Mouse (Mus musculus) liver, embryonic 13.5 days (tissue): ENCODE data around the gene Orai1. TPM values are rescaled to one million over a fixed set of nuclear protein-coding genes. Genes with fewer than 3 reads are reported as not detected.

Experiments
- ATAC-seq: fragments of 200-750 bp; cut with Nextera tagmentation; 2 replicates; pipeline ENCODE4 v1.8.0; 2017; ENCODE audit warnings: low read depth, mild to moderate bottlenecking, moderate number of reproducible peaks, moderate library complexity
- DNase-seq: peaks from one replicate; pipeline ENCODE4 v3.0.0; 2022
- H3K27ac ChIP-seq: fragments of 300-500 bp; sonication (generic); 2 replicates; pipeline ENCODE4 v1.5.1; 2015; ENCODE audit warnings: moderate library complexity, mild to moderate bottlenecking, inconsistent platforms
- H3K27me3 ChIP-seq: fragments of 300-500 bp; sonication (generic); 2 replicates; pipeline ENCODE4 v1.6.1; 2015; ENCODE audit warnings: mild to moderate bottlenecking, inconsistent platforms
- H3K36me3 ChIP-seq: fragments of 300-500 bp; sonication (generic); 2 replicates; pipeline ENCODE4 v1.6.1; 2015; ENCODE audit warnings: mild to moderate bottlenecking, inconsistent platforms
- H3K4me1 ChIP-seq: fragments of 300-500 bp; sonication (generic); replicated peaks from 2 replicates; pipeline ENCODE4 v1.6.1; 2015; ENCODE audit warnings: inconsistent platforms
- H3K4me2 ChIP-seq: fragments of 300-500 bp; sonication (generic); 2 replicates; pipeline ENCODE4 v1.6.1; 2015; ENCODE audit warnings: inconsistent platforms, mild to moderate bottlenecking, moderate library complexity
- H3K4me3 ChIP-seq: fragments of 300-500 bp; sonication (generic); replicated peaks from 2 replicates; pipeline ENCODE4 v1.5.1; 2015; ENCODE audit warnings: mild to moderate bottlenecking, inconsistent platforms
- H3K9ac ChIP-seq: fragments of 300-500 bp; sonication (generic); 2 replicates; pipeline ENCODE4 v1.6.1; 2015; ENCODE audit warnings: mild to moderate bottlenecking, inconsistent platforms
- H3K9me3 ChIP-seq: fragments of 300-500 bp; sonication (generic); replicated peaks from 2 replicates; pipeline ENCODE4 v1.6.1; 2016; ENCODE audit warnings: inconsistent platforms
- WGBS: fragments of 180-500 bp; shearing (Covaris S2); methylation state at CpG from one replicate; pipeline ENCODE4 v1.1.7; 2015; ENCODE audit not compliant: insufficient replicate concordance; 5-methylcytosine and 5-hydroxymethylcytosine counted together
- polyA plus RNA-seq: library from polyadenylated mRNA; unstranded; fragments of >200 nt; fragmentation: Nextera tagmentation; extraction: Ambion mirVana; gene quantifications from 2 replicates; pipeline ENCODE4 v1.2.1, GENCODE M21; 2015

Gene Orai1
- polyA plus RNA-seq, 1 experiment from 2014 or later: 8.2 TPM

DNA sequence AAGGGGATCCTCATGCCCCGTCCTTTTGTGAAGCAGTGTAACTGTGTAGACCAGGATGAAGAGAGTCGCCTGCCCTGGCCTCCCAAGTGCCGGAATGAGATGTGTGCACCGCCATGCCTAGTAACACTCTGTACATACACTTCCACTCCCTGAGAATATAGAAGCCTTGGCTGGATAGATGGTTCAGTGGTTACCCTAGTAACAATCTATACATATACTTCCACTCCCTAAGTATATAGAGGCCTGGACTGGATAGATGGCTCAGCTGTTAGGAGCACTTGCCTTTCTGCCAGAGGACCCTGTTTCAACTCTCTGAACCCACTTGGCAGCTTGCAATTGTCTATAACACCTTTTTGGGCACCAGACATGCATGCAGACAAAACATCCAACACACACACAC is 20.2 kb downstream of the Orai1 start:
- peak overlapping the region; percentile 23 for H3K4me2 ChIP-seq
- peak; percentile 64 for ATAC-seq

DNA sequence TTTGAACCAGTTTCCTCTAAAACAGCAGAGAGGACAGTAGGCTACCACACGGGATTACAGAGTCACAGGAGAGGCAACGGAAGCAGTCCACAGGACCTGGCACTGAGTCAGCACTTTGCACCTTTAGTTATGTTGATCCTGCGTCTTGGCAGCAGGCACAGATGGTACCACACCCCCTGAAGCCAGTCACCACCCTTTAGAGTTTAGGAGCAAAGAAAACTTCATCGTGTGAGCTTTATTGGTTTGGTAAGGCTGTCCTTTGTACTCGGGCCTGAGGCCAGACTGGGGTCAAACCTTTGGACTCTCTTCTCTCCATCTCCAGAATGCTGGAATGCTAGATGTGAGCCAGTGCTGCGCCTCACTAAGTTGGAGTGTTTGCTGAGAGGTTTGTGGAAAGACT is 20.7 kb downstream of the Orai1 start:
- 29% methylated on average over 6 of the region's 6 CpGs for WGBS
- peak overlapping the region; percentile 26; the same call in 1 of the 2 replicates for H3K9ac ChIP-seq
- peak; percentile 72 for ATAC-seq

More for the DNA sequence above, 20.2 kb downstream of the Orai1 start:
- 84% methylated on average over 4 of the region's 4 CpGs for WGBS
- Histone ChIP-seq H3K9ac (peak overlapping the region; percentile 26; the same call in 1 of the 2 replicates), H3K9me3 (no peaks in the 10 kb centered on the region), H3K27ac (peak overlapping the region; percentile 72), H3K4me3 (no peak overlapping the region), H3K4me1 (peaks cover 38% of the 10 kb centered on the region), H3K36me3 (peaks cover 8% of the 10 kb centered on the region), H3K27me3 (no peaks in the 10 kb centered on the region)
- no peak for DNase-seq

DNA sequence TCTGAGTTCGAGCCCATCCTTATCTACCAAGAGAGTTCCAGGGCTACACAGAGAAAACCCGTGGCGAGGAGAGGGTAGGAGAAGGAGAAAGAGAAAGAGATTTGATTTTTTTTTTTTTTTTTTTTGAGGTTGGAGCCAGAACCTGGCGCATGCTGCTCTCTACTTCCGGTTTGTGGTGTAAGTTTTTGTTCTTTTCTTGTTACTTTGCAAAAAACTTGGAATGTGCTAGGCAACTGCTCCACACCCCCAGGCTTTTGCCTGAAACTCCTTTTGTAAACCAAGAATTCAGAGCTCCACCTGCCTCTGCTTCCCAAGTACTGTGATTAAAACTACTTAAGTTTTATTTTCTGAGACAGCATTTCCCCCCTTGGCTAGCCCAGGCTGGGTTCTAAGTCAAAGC is 23.2 kb downstream of the Orai1 start:
- Histone ChIP-seq H3K4me1 (peaks cover 53% of the 10 kb centered on the region), H3K27ac (no peak overlapping the region), H3K36me3 (no peaks in the 10 kb centered on the region), H3K9me3 (no peaks in the 10 kb centered on the region), H3K4me3 (no peak overlapping the region), H3K27me3 (no peaks in the 10 kb centered on the region), H3K9ac (no peak overlapping the region), H3K4me2 (0 out of 2 replicates have a peak overlapping the region, but pooled peaks have one; percentile 76)
- ATAC-seq: no peak
- 46% methylated on average over 5 of the region's 5 CpGs for WGBS
- DNase-seq: no peak

More for the DNA sequence above, 20.7 kb downstream of the Orai1 start:
- Histone ChIP-seq H3K27me3 (no peaks in the 10 kb centered on the region), H3K4me3 (no peak overlapping the region), H3K9me3 (no peaks in the 10 kb centered on the region), H3K4me1 (peaks cover 43% of the 10 kb centered on the region), H3K27ac (peak overlapping the region; percentile 72), H3K4me2 (peak overlapping the region; percentile 23), H3K36me3 (peaks cover 4% of the 10 kb centered on the region)
- no peak for DNase-seq

DNA sequence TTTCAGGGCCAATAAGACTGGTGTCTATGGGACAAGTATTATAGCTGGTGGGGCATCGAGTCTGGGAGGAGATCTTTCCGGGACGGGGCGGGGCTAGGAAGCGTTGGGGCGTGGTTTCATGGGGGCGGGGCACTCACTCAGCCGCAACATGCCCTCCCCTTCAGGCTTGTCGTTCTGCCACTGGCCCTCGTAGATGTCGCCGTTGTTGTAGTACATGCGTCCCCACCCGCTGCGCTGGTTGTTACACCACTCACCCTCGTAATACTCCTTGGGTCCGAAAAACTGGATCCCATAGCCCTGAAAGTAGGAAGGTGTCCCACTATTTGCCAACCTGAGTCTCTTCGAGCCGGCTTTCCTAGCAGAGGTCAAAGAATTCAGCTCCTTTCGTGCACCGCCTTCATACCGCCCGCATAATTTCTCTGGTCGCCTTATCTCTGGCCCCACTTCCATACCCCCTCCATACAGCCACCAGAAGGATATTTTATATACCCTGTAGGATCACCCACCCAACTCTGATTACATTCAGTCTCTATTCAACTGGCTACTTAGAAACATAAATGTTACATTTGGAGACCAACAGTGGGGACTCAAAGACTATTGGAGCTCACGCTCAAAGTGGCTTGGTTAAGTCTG is 24.4 kb downstream of the Orai1 start:
- Histone ChIP-seq H3K27ac (peak overlapping the region; percentile 80), H3K4me2 (peak overlapping the region; percentile 76), H3K4me1 (peaks cover 53% of the 10 kb centered on the region), H3K9me3 (no peaks in the 10 kb centered on the region), H3K4me3 (peak overlapping the region; percentile 56), H3K9ac (peak overlapping the region; percentile 68), H3K36me3 (no peaks in the 10 kb centered on the region), H3K27me3 (no peaks in the 10 kb centered on the region)
- ATAC-seq: peak; percentile 87
- DNase-seq: peak; percentile 83
- under 1% methylated on average over 25 of the region's 25 CpGs for WGBS

DNA sequence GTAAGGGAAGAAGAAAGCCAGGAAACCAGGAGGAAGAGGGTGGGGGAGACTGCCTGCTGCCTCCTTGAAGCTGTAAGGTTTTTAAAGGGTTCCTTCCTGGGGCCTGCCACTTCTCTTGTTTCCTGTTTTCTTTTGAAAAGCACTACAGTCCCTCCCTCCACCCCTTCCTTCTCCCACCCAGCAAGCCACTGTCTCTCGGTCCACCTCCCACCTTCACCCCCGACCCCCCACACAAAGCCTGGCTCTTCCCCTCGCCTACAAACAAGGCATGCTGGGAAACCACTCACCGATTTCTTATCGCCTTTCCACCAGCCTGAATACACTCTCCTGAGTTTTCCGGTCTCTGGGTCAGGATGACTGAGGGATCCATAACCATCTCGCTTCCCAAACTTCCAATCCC is 25.9 kb downstream of the Orai1 start:
- peak overlapping the region; percentile 1 for H3K27ac ChIP-seq
- H3K36me3 ChIP-seq: no peaks in the 10 kb centered on the region
- no peak for ATAC-seq
- WGBS: 15% methylated on average over 7 of the region's 7 CpGs
- H3K4me3 ChIP-seq: no peak overlapping the region
- no peak overlapping the region; the same call in 1 of the 2 replicates for H3K9ac ChIP-seq
- no peaks in the 10 kb centered on the region for H3K27me3 ChIP-seq
- no peaks in the 10 kb centered on the region for H3K9me3 ChIP-seq
- H3K4me2 ChIP-seq: peak overlapping the region; percentile 23
- H3K4me1 ChIP-seq: peaks cover 39% of the 10 kb centered on the region
- no peak for DNase-seq

DNA sequence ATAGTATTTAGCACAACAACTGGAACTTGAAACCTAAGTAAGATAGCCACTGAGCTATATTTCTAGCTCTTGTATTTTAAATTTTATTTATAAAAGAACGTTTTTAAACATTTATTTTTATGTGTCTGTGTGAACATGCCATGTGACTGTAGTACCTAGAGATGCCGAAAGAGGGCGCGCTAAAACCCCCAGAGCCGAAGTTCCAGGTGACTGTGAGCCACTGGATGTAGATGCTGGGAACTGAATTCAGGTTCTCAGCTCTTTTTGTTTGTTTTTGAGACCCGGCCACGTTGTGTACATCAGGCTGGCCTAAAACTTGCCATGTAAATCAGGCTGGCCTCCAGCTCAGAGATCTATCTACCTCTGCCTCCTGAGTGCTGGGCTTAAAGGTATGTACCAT is 29.0 kb downstream of the Orai1 start:
- H3K9me3 ChIP-seq: no peaks in the 10 kb centered on the region
- ATAC-seq (no peak), DNase-seq (peak; percentile 37)
- no peak overlapping the region for H3K4me2 ChIP-seq
- no peak overlapping the region for H3K4me3 ChIP-seq
- H3K36me3 ChIP-seq: no peaks in the 10 kb centered on the region
- no peak overlapping the region for H3K27ac ChIP-seq
- no peak overlapping the region for H3K9ac ChIP-seq
- 11% methylated on average over 7 of the region's 7 CpGs for WGBS
- H3K4me1 ChIP-seq: peaks cover 25% of the 10 kb centered on the region
- no peaks in the 10 kb centered on the region for H3K27me3 ChIP-seq

DNA sequence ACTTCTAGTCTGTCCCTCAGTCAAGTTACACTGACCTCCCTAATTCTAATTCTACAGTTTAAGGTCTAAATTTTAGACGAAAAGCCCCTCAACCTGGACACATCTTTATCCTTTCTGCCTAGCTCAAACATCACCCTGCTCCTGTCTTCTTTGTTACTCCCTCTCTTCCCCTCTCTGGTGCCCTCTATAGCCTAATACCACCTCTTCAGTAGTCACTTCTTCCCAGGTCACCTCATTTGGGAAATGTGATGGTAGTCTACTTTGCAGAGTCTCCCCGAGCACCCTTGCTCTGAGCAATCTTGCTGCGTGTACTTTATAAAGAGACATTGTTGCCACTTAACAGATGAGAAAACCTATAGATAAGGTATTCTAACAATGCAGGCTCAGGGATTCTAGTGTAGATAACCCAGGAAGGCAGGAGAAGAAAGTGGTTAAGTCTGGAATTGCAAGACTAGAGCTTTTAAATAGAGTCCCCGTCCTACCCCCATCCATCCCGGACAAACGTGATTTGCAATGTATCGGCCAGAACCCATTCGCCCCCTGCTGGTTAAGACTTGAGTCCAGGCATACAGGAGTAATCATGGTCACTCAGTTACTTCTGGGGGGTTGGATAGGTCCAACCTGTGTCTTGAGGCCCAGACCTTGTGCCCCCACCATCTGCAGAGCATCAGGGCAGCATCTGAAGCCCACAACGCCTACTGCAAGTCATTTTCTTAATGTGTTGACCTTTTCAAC is 30.9 kb downstream of the Orai1 start:
- Histone ChIP-seq H3K27me3 (no peaks in the 10 kb centered on the region), H3K9ac (no peak overlapping the region), H3K4me3 (no peak overlapping the region), H3K4me2 (no peak overlapping the region), H3K9me3 (no peaks in the 10 kb centered on the region), H3K36me3 (no peaks in the 10 kb centered on the region), H3K4me1 (peaks cover 17% of the 10 kb centered on the region), H3K27ac (no peak overlapping the region)
- WGBS: 27% methylated on average over 9 of the region's 9 CpGs
- ATAC-seq (no peak), DNase-seq (no peak)

DNA sequence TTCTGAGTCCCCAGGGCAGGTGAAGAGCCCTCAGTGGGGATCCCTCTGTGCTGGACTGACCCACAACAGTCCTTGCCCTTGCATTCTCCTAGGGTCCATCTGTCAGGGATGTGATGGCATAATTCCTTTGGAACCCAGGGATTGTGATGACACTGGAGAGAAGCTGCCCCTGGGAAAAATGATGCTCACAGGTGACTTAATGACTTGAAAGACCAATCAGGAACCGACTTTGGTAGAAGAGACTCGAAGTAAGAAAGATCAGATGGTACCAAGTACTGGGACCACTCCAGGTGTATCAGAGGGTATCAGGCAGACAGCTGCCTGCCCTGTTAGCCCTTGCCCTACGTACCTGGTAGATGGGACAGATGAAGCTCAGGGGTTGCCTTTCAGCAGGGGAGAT is 32.0 kb downstream of the Orai1 start, which contains the start of gene Morn3:
Gene Morn3 (minus strand): TSS at position 101 of the 400 bp plus-strand sequence.
- Histone ChIP-seq H3K9me3 (0 out of 2 replicates have a peak, but pooled peaks cover 4% of the 10 kb centered on the region), H3K9ac (no peak within 1 kb of the TSS), H3K27ac (no peak within 1 kb of the TSS), H3K4me3 (no peak within 1 kb of the TSS), H3K36me3 (no peaks in the 10 kb centered on the region), H3K27me3 (no peaks in the 10 kb centered on the region), H3K4me1 (peaks cover 8% of the 10 kb centered on the region), H3K4me2 (no peak within 1 kb of the TSS)
- DNase-seq (no peak), ATAC-seq (no peak; the same call in 1 of the 2 replicates)
- WGBS: 58% methylated on average over 3 of the region's 3 CpGs

DNA sequence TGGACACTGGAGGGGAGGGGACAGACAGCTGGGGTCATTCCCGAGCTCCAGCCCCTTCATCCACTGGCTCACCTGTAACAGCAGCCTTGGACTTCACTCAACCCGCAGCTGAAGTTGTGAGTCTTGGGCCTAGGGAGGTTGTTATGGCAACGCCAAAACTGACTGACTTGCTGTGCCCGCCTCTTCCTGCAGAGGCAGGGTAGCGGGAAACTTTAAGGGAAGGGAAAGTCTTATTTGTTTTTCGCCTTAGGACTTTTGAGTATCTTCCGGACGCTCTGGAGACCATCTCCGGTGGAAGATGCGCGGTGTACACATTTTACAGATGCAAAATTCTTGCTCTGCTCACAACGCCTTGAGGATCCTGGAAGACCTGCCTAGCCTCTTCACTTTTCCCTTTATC is 34.4 kb downstream of the Orai1 start:
- H3K36me3 ChIP-seq: no peaks in the 10 kb centered on the region
- H3K4me2 ChIP-seq: peak overlapping the region; percentile 49
- H3K27ac ChIP-seq: no peak overlapping the region
- peaks cover 8% of the 10 kb centered on the region for H3K4me1 ChIP-seq
- 0 out of 2 replicates have a peak, but pooled peaks have one; percentile 21 for ATAC-seq
- no peaks in the 10 kb centered on the region for H3K27me3 ChIP-seq
- DNase-seq: peak; percentile 37
- 0 out of 2 replicates have a peak, but pooled peaks cover 6% of the 10 kb centered on the region for H3K9me3 ChIP-seq
- H3K9ac ChIP-seq: peak overlapping the region; percentile 44; the same call in 1 of the 2 replicates
- 2% methylated on average over 12 of the region's 12 CpGs for WGBS
- peak overlapping the region; percentile 33 for H3K4me3 ChIP-seq

DNA sequence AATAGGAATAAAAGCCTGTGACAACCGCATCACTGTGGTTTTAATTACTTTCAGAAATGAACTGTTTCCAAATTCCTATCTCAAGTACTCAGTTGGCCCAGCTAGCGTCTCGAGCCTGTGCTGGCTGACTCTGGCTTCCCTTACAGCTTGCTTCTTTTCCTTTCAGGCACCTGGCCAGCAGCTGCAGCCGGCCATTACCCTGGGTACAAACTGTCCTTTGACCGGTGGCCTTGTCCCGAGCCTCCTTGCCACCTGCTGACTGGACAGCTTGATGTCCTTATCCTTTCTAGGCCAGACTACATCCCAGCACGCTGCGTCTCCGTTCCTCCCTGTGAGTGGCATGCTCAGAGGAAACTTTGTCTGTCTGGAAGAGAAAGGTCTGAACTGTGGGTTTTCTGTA is 36.0 kb downstream of the Orai1 start:
- no peak for DNase-seq
- H3K4me2 ChIP-seq: no peak overlapping the region

DNA sequence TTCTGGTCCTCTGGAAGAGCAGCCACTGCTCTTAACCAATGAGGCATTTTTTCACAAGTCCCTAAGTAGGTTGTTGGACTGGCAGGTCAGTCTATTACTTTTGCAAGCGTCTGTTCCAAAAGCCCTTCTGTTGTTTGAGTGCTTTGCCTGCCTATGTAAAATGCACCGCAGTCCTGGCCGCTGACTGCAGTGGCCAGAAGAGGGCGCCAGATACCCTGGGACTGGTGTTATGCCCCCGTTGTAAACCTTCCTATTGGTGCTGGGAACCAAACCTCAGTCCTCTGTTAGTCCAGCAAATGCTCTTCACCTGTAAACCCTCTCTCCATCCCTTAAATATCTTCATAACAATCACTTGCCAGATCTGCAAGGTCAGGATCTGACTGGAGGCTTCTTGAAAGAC is 36.9 kb downstream of the Orai1 start:
- Histone ChIP-seq H3K4me2 (no peak overlapping the region), H3K4me1 (peaks cover 8% of the 10 kb centered on the region), H3K27ac (no peak overlapping the region), H3K27me3 (no peaks in the 10 kb centered on the region), H3K9ac (no peak overlapping the region), H3K4me3 (no peak overlapping the region), H3K9me3 (0 out of 2 replicates have a peak, but pooled peaks cover 6% of the 10 kb centered on the region), H3K36me3 (no peaks in the 10 kb centered on the region)
- ATAC-seq (no peak), DNase-seq (no peak)
- WGBS: 71% methylated on average over 5 of the region's 5 CpGs

More for the DNA sequence above, 36.0 kb downstream of the Orai1 start:
- Histone ChIP-seq H3K9ac (no peak overlapping the region), H3K4me3 (no peak overlapping the region), H3K36me3 (no peaks in the 10 kb centered on the region), H3K4me1 (peaks cover 8% of the 10 kb centered on the region), H3K27ac (no peak overlapping the region), H3K27me3 (no peaks in the 10 kb centered on the region), H3K9me3 (0 out of 2 replicates have a peak, but pooled peaks cover 6% of the 10 kb centered on the region)
- WGBS: 83% methylated on average over 9 of the region's 9 CpGs
- no peak for ATAC-seq
